Mouse (Mus musculus) forebrain, embryonic 10.5 days (tissue): Measurements from ENCODE around the gene Nipal1. TPM values are rescaled to one million over a fixed set of nuclear protein-coding genes. Genes with fewer than 3 reads are reported as not detected.

Experiments used
- DNase-seq: peaks from one replicate; pipeline ENCODE4 v3.0.0-alpha.2; 2017; ENCODE audit warnings: low spot score; ENCODE audit errors: extremely low spot score
- H3K27ac ChIP-seq: fragments of 300-500 bp; sonication (generic); 2 replicates; pipeline ENCODE4 v1.5.1; 2016; ENCODE audit warnings: mild to moderate bottlenecking
- H3K27me3 ChIP-seq: fragments of 300-500 bp; sonication (generic); 2 replicates; pipeline ENCODE4 v1.6.1; 2016; ENCODE audit warnings: mild to moderate bottlenecking; ENCODE audit not compliant: poor library complexity, severe bottlenecking
- H3K36me3 ChIP-seq: fragments of 300-500 bp; sonication (generic); replicated peaks from 2 replicates; pipeline ENCODE4 v1.6.1; 2016; ENCODE audit warnings: mild to moderate bottlenecking, moderate library complexity
- H3K4me1 ChIP-seq: fragments of 300-500 bp; sonication (generic); 2 replicates; pipeline ENCODE4 v1.6.1; 2016
- H3K4me3 ChIP-seq: fragments of 300-500 bp; sonication (generic); 2 replicates; pipeline ENCODE4 v1.5.1; 2016; ENCODE audit warnings: mild to moderate bottlenecking, moderate library complexity
- H3K9me3 ChIP-seq: fragments of 300-500 bp; sonication (generic); 2 replicates; pipeline ENCODE4 v1.6.1; 2016; ENCODE audit warnings: mild to moderate bottlenecking, moderate library complexity
- WGBS: fragments of 180-500 bp; shearing (Covaris S2); methylation state at CpG from one replicate; pipeline ENCODE4 v1.1.7; 2016; 5-methylcytosine and 5-hydroxymethylcytosine counted together
- polyA plus RNA-seq: library from polyadenylated mRNA; unstranded; fragments of >200 nt; fragmentation: Nextera tagmentation; extraction: Ambion mirVana; gene quantifications from 2 replicates; pipeline ENCODE4 v1.2.1, GENCODE M21; 2016

The Nipal1 gene
- polyA plus RNA-seq, 1 experiment from 2014 or later = 0.33 TPM

- H3K27me3 ChIP-seq = no peaks in the 10 kb centered on the region
- DNase-seq = no peak
- H3K27ac ChIP-seq = peak overlapping the region; percentile 44; the same call in 1 of the 2 replicates
- no peaks in the 10 kb centered on the region for H3K36me3 ChIP-seq
- H3K9me3 ChIP-seq = no peaks in the 10 kb centered on the region
- no peak overlapping the region for H3K4me3 ChIP-seq
- 57% methylated on average over 8 of the region's 8 CpGs for WGBS
- peaks cover 15% of the 10 kb centered on the region for H3K4me1 ChIP-seq
Observed at GRCm38 (mm10) chr5:72671017-72671699, 23.6 kb downstream of the Nipal1 start.

- Histone ChIP-seq H3K36me3 (no peaks in the 10 kb centered on the region), H3K4me1 (peaks cover 15% of the 10 kb centered on the region), H3K9me3 (no peaks in the 10 kb centered on the region), H3K4me3 (no peak overlapping the region), H3K27me3 (no peaks in the 10 kb centered on the region), H3K27ac (no peak overlapping the region)
- 90% methylated on average over 9 of the region's 9 CpGs for WGBS
- no peak for DNase-seq
Observed at GRCm38 (mm10) chr5:72674994-72675542, 27.5 kb downstream of the Nipal1 start.

DNA sequence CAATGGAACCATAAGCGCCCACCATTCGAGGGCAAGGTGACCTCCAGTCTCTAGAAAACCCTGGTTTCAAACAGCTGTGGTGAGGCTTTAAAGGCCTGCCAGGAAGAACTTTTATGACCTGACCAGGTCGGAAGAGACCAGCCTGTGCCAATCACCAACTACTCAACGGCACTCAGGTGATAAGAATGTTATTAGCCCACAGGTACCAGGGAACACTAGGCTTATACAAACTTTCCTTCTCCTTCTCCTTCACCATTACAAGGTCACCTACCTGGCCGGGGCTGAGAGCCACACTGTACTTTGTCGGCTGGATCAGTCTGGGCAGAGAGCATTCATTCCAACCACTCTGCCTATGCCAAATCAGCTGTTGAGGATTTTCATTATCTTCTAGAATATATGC, 33.9 kb downstream of the Nipal1 start:
- no peaks in the 10 kb centered on the region for H3K36me3 ChIP-seq
- no peak for DNase-seq
- no peak overlapping the region for H3K4me3 ChIP-seq
- no peak overlapping the region for H3K27ac ChIP-seq
- no peaks in the 10 kb centered on the region for H3K4me1 ChIP-seq
- WGBS = 90% methylated on average over 6 of the region's 6 CpGs
- H3K27me3 ChIP-seq = no peaks in the 10 kb centered on the region
- 0 out of 2 replicates have a peak, but pooled peaks cover 3% of the 10 kb centered on the region for H3K9me3 ChIP-seq

DNA sequence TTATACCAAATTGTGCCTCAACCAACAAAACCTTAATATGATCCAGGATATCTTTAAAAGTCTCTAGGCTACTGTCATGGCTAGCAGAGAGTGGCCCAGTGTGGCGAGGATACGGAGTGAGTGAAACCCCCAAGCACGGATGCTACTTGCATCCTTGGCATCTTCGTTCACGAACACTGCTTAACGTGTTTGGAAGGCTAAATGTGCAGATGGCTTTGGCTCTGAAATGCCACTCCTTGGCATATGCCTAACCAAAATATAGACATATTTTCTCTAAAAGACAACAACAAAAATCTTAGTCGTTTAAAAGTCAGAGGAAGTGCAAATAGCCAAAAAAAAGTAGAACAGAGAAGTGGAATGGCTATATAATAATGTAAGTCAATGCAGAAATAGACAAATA, 42.0 kb downstream of the Nipal1 start:
- 92% methylated on average over 7 of the region's 7 CpGs for WGBS
- Histone ChIP-seq H3K27me3 (no peaks in the 10 kb centered on the region), H3K27ac (no peak overlapping the region), H3K4me3 (no peak overlapping the region), H3K36me3 (no peaks in the 10 kb centered on the region), H3K4me1 (no peaks in the 10 kb centered on the region), H3K9me3 (no peaks in the 10 kb centered on the region)
- DNase-seq = no peak

DNA sequence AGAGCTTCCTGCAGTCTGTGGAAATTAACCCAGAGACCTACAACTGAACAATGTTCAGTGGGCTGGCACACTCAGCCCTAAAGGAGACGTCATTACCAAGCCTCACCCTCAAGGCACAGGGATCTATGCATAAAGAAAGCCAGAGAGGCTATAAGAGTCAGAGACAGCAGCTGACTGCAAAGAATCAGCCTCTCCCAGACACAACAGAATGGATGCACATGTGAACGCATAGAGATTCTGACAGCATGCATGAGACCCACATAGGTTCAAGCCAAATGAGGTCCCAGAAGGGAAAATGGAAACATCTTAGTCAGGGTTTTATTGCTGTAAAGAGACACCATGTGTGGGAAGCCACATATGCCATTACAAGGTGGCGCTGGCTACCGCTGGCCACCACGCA, 42.9 kb downstream of the Nipal1 start:
- H3K4me3 ChIP-seq = no peak overlapping the region
- H3K36me3 ChIP-seq = no peaks in the 10 kb centered on the region
- no peak for DNase-seq
- H3K27me3 ChIP-seq = no peaks in the 10 kb centered on the region
- 91% methylated on average over 5 of the region's 5 CpGs for WGBS
- no peaks in the 10 kb centered on the region for H3K4me1 ChIP-seq
- H3K27ac ChIP-seq = no peak overlapping the region
- no peaks in the 10 kb centered on the region for H3K9me3 ChIP-seq

- no peaks in the 10 kb centered on the region for H3K9me3 ChIP-seq
- no peaks in the 10 kb centered on the region for H3K27me3 ChIP-seq
- no peaks in the 10 kb centered on the region for H3K36me3 ChIP-seq
- no peak overlapping the region for H3K27ac ChIP-seq
- H3K4me1 ChIP-seq = no peaks in the 10 kb centered on the region
- 84% methylated on average over 2 of the region's 2 CpGs for WGBS
- H3K4me3 ChIP-seq = no peak overlapping the region
- no peak for DNase-seq
Observed at GRCm38 (mm10) chr5:72694684-72695083, 47.1 kb downstream of the Nipal1 start.

DNA sequence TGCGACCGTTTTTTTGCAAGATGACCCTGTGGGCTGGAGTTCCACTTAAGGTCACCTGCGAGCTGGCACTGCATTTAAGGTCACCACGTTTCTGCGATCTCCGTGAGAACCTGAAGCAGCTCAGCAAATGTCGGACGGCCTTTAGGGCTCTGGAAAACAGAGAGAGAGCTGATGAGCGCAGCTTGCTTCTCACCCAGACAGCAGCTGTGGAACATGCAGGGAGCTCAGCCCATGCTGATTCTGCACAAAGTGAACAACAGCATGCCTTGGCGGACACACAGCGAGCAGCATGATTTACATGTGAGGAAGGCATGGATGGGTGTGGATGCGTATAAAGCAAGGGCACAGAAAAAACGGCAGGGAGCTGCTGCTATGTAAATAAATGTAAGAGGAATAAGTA, 48.9 kb downstream of the Nipal1 start:
- no peak for DNase-seq
- WGBS = 87% methylated on average over 13 of the region's 13 CpGs
- Histone ChIP-seq H3K9me3 (0 out of 2 replicates have a peak, but pooled peaks cover under 1% of the 10 kb centered on the region), H3K27me3 (no peaks in the 10 kb centered on the region), H3K27ac (no peak overlapping the region), H3K4me1 (no peaks in the 10 kb centered on the region), H3K4me3 (no peak overlapping the region), H3K36me3 (no peaks in the 10 kb centered on the region)

GRCm38 (mm10) chr5:72698343-72698742, 50.7 kb downstream of the Nipal1 start:
- no peaks in the 10 kb centered on the region for H3K36me3 ChIP-seq
- no peaks in the 10 kb centered on the region for H3K27me3 ChIP-seq
- H3K9me3 ChIP-seq = 0 out of 2 replicates have a peak, but pooled peaks cover 2% of the 10 kb centered on the region
- no peak overlapping the region for H3K4me3 ChIP-seq
- H3K4me1 ChIP-seq = no peaks in the 10 kb centered on the region
- DNase-seq = no peak
- WGBS = 75% methylated on average over 3 of the region's 3 CpGs
- no peak overlapping the region for H3K27ac ChIP-seq

- no peaks in the 10 kb centered on the region for H3K36me3 ChIP-seq
- no peaks in the 10 kb centered on the region for H3K27me3 ChIP-seq
- no peak overlapping the region for H3K4me3 ChIP-seq
- DNase-seq = no peak
- 59% methylated on average over 7 of the region's 7 CpGs for WGBS
- H3K9me3 ChIP-seq = 0 out of 2 replicates have a peak, but pooled peaks cover 2% of the 10 kb centered on the region
- no peaks in the 10 kb centered on the region for H3K4me1 ChIP-seq
- no peak overlapping the region for H3K27ac ChIP-seq
Observed at GRCm38 (mm10) chr5:72698818-72699499, 51.4 kb downstream of the Nipal1 start.

GRCm38 (mm10) chr5:72699500-72699818, 51.9 kb downstream of the Nipal1 start:
- H3K4me3 ChIP-seq = no peak overlapping the region
- no peaks in the 10 kb centered on the region for H3K27me3 ChIP-seq
- DNase-seq = no peak
- 45% methylated on average over 2 of the region's 2 CpGs for WGBS
- no peaks in the 10 kb centered on the region for H3K4me1 ChIP-seq
- H3K36me3 ChIP-seq = no peaks in the 10 kb centered on the region
- 0 out of 2 replicates have a peak, but pooled peaks cover 2% of the 10 kb centered on the region for H3K9me3 ChIP-seq
- no peak overlapping the region for H3K27ac ChIP-seq

DNA sequence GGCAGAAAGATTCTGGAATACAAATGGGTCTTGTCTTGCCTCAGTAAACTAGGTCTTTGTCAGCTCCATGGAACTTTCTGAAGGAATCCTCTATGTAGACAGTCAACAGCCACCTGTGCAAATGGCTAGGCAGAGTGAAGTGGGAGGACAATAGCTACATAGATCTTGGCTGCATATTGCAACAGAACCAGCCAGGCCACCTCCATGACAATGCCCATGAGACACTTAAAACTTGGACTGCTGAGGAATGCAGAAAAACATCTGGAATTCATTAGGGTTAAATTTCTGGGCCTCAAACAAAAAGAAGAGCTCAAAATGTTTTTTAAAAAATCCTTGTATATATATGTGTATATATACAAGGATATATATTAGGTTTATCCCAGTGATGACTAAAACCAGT, 54.6 kb downstream of the Nipal1 start:
- Histone ChIP-seq H3K36me3 (no peaks in the 10 kb centered on the region), H3K27me3 (no peaks in the 10 kb centered on the region), H3K27ac (no peak overlapping the region), H3K9me3 (0 out of 2 replicates have a peak, but pooled peaks cover 2% of the 10 kb centered on the region), H3K4me1 (peaks cover 7% of the 10 kb centered on the region), H3K4me3 (no peak overlapping the region)
- DNase-seq = no peak

- Histone ChIP-seq H3K27me3 (no peaks in the 10 kb centered on the region), H3K9me3 (0 out of 2 replicates have a peak, but pooled peaks cover 2% of the 10 kb centered on the region), H3K4me1 (peaks cover 7% of the 10 kb centered on the region), H3K36me3 (no peaks in the 10 kb centered on the region), H3K4me3 (no peak overlapping the region), H3K27ac (no peak overlapping the region)
- DNase-seq = no peak
- 55% methylated on average over 10 of the region's 10 CpGs for WGBS
Observed at GRCm38 (mm10) chr5:72706095-72706494, 58.5 kb downstream of the Nipal1 start.

GRCm38 (mm10) chr5:72706722-72707121, 59.1 kb downstream of the Nipal1 start:
- H3K27ac ChIP-seq = 0 out of 2 replicates have a peak overlapping the region, but pooled peaks have one; percentile 11
- DNase-seq = no peak
- H3K4me3 ChIP-seq = no peak overlapping the region
- peaks cover 7% of the 10 kb centered on the region for H3K4me1 ChIP-seq
- WGBS = 63% methylated on average over 10 of the region's 10 CpGs
- H3K36me3 ChIP-seq = no peaks in the 10 kb centered on the region
- H3K27me3 ChIP-seq = no peaks in the 10 kb centered on the region
- H3K9me3 ChIP-seq = no peaks in the 10 kb centered on the region
